ENCODE assay signal across 8 mouse cellular contexts in genomic region chr9:18291571-18292429, GRCm38 (mm10). TPM values are rescaled to one million over a fixed set of nuclear protein-coding genes. Genes with fewer than 3 reads are reported as not detected.
DNase-seq lines count a peak whose midpoint lies in the region; ATAC-seq lines count a peak whose summit lies in the region.

Gene Chordc1 (plus strand): TSS chr9:18292125.

- H3K9me3 ChIP-seq in forebrain, embryonic 14.5 days (replicated peaks; ENCODE audit: control insufficient read depth, low read length), result no peaks in the 10 kb centered on the region
- H3K9me3 ChIP-seq in neural tube, embryonic 15.5 days (replicated peaks), result no peaks in the 10 kb centered on the region

- peak; percentile 99 for ATAC-seq in forebrain, embryonic 14.5 days
- ATAC-seq in neural tube, embryonic 15.5 days (ENCODE audit: low FRiP score), result peak; percentile 99

- peak within 1 kb of the TSS; percentile 71 for H3K27ac ChIP-seq in forebrain, embryonic 14.5 days (ENCODE audit: low read depth, low read length)
- peak within 1 kb of the TSS; percentile 89 for H3K27ac ChIP-seq in neural tube, embryonic 15.5 days (replicated peaks)

- H3K4me3 ChIP-seq in forebrain, embryonic 14.5 days (ENCODE audit: low read depth, low read length), result peak within 1 kb of the TSS; percentile 85
- H3K4me3 ChIP-seq in neural tube, embryonic 15.5 days (replicated peaks), result peak within 1 kb of the TSS; percentile 94

- intact Hi-C loops in heart, postnatal 14 days (cut with DNase I), result loop anchor here (5.0 kb wide), 2 partner anchors 181 to 1331 kb away; partner anchors contain the start of gene Zfp317

- peaks cover 6% of the 10 kb centered on the region for H3K4me1 ChIP-seq in forebrain, embryonic 14.5 days (ENCODE audit: control insufficient read depth, insufficient read depth, low read length)
- H3K4me1 ChIP-seq in neural tube, embryonic 15.5 days, result peaks cover 15% of the 10 kb centered on the region

- peak; percentile 98 for DNase-seq in ES-CJ7 (ENCODE audit: low read depth, low spot score)
- DNase-seq in cerebellum, adult 11 months, result peak; percentile 95
- peak; percentile 98 for DNase-seq in forebrain, embryonic 14.5 days (ENCODE audit: low spot score)
- DNase-seq in heart, postnatal 14 days, result peak; percentile 92 to 97
- DNase-seq in layer of hippocampus, adult 11-12 months (ENCODE audit: low spot score), result peak; percentile 96
- peak; percentile 95 for DNase-seq in lung, adult 18-20 months
- peak; percentile 93 for DNase-seq in testis, postnatal 14 days (ENCODE audit: low spot score)

- H3K36me3 ChIP-seq in forebrain, embryonic 14.5 days (ENCODE audit: control insufficient read depth, insufficient read depth, low read length), result 0 out of 2 replicates have a peak, but pooled peaks cover 3% of the 10 kb centered on the region
- no peaks in the 10 kb centered on the region for H3K36me3 ChIP-seq in neural tube, embryonic 15.5 days

- H3K9ac ChIP-seq in forebrain, embryonic 14.5 days (ENCODE audit: low read length), result peak within 1 kb of the TSS; percentile 97
- peak within 1 kb of the TSS; percentile 98 for H3K9ac ChIP-seq in neural tube, embryonic 15.5 days (replicated peaks)

- H3K4me2 ChIP-seq in forebrain, embryonic 14.5 days (ENCODE audit: low read length), result peak within 1 kb of the TSS; percentile 86
- peak within 1 kb of the TSS; percentile 77 for H3K4me2 ChIP-seq in neural tube, embryonic 15.5 days

- no peaks in the 10 kb centered on the region for H3K27me3 ChIP-seq in forebrain, embryonic 14.5 days (replicated peaks; ENCODE audit: control insufficient read depth, insufficient read depth, low read length)
- H3K27me3 ChIP-seq in neural tube, embryonic 15.5 days (replicated peaks), result no peaks in the 10 kb centered on the region

- 4% methylated on average over 49 of the region's 49 CpGs for WGBS in forebrain, embryonic 14.5 days
- WGBS in neural tube, embryonic 15.5 days, result 3% methylated on average over 49 of the region's 49 CpGs

RNA-seq across cellular contexts. Expression of gene Chordc1, which starts in this region (rescaled TPM):
- polyA plus RNA-seq in forebrain, embryonic 14.5 days (2014; fragmentation: Nextera tagmentation; extraction: Ambion mirVana), result 95.0 and 116 TPM in 2 replicates
- total RNA-seq in heart, postnatal 14 days (2021), result 10 to 100 TPM; 42.5 to 56.5 TPM
- polyA plus RNA-seq in neural tube, embryonic 15.5 days (2015; fragmentation: Nextera tagmentation; extraction: Ambion mirVana), result 126 and 130 TPM in 2 replicates

Comparison
In these comparisons a context has a peak if more than half of its experiments do, and no peak if none do; other contexts are left out.
1. Peak in every context shown above with its lines: DNase-seq, ATAC-seq, H3K4me3 ChIP-seq and H3K27ac ChIP-seq.